Mouse (Mus musculus): Measurements from ENCODE around the gene Atp6v1c2. TPM values are rescaled to one million over a fixed set of nuclear protein-coding genes. Genes with fewer than 3 reads are reported as not detected.
A peak's percentile ranks its signal among the peaks of the same experiment; 100 is the strongest.

Gene Atp6v1c2
- total RNA-seq, 2 experiments from 2014 or later = 1.3 TPM; not detected in 1

- ATAC-seq (replicated peaks; ENCODE audit: low FRiP score, poor library complexity, severe bottlenecking) = peak; percentile 57; the same call in 1 of the 2 replicates
These were observed 10.2 kb upstream of the Atp6v1c2 start for GRCm38 (mm10) chr12:17339114-17339905.

- ATAC-seq (replicated peaks; ENCODE audit: low FRiP score, poor library complexity, severe bottlenecking) = no peak
These were observed 9.2 kb upstream of the Atp6v1c2 start for GRCm38 (mm10) chr12:17338338-17338737.

GRCm38 (mm10) chr12:17333459-17333858 lies 4.3 kb upstream of the Atp6v1c2 start:
- ATAC-seq (replicated peaks; ENCODE audit: low FRiP score, poor library complexity, severe bottlenecking) = no peak

DNA sequence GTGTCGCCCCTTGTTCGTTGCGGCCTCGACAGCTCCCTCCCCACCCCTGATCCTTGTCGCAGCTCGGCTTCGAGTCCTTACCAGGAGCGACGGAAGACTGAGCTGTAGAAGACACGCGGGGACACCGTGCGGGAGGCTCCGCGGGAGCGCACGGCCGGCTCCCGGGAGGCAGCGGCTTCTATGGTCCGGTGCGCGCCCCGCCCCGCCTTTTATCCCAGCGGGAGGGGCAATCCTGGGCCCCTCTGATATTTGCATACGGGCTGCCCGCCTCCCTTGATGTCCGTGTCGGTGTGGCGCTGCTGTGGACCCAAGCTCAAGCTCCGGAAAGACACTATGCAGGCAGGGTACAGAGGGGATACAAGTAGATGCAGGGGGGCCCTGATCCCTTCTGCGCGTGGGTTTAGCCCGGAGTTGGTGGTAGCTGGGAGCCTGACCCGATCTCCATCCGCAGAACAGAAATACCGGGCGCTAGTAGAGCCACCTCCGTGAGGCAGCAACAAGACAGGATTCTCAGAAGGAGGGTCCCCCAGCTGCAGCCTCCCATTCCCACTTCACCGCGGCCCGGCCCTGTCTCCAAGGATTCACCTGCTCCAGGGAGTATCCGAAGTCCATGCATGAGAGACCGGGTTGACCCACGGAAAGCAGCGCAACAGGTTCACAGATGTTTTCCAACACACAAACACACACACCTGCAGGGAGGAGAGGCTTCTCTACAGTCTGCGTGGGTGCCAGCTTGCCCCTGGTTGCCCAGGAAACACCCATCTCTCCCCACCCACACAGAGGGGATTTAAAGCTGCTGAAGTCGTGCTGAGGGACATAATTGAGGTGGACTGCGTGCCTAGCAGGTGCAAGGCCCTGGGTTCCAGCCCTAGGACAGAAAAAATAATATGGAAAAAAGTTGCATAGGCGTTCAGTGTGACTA lies 4.3 kb downstream of the Atp6v1c2 start:
- ATAC-seq (replicated peaks; ENCODE audit: low FRiP score, poor library complexity, severe bottlenecking) = no peak

DNA sequence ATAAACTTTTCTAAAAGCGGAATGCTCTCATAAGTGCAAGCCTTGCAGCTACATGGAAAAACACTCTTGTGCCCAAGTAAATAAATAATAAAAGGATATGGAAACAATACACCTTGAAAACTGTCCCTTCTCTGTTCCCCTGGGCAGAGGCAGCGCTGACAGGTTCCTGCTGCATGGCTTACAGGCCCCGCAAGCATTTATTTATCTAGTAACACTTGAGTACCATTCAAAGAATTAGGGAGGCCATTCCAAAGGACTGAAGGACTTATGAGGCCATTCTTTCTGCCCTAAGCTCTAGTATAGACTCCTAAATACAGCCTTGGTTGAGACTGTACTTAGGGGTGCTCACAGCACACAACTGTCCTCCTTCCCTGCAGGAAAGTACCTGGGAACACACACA lies 10.7 kb downstream of the Atp6v1c2 start:
- ATAC-seq (replicated peaks; ENCODE audit: low FRiP score, poor library complexity, severe bottlenecking) = no peak

DNA sequence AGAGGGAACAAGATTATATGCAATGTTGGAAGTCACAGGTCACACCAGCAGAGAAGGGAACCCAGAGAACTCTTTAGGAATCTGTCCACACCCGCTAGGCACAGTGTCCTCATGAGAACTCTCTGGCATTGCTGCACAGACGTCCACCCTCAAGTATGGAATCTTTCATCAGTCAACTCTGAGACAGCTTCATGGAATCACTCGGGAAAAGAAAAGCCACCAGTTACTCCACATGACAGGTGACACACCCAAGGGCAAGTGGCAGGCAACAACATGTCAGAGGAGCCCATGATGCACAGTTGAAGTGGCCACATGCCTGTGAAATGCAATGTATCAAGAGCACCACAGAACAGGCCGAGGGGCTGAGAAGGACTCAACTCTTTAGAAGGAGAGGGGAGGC lies 11.2 kb downstream of the Atp6v1c2 start:
- no peak for ATAC-seq (replicated peaks; ENCODE audit: low FRiP score, poor library complexity, severe bottlenecking)

GRCm38 (mm10) chr12:17316096-17316495 lies 13.1 kb downstream of the Atp6v1c2 start:
- ATAC-seq (replicated peaks; ENCODE audit: low FRiP score, poor library complexity, severe bottlenecking) = no peak

- ATAC-seq (replicated peaks; ENCODE audit: low FRiP score, poor library complexity, severe bottlenecking) = no peak
These were observed 18.0 kb downstream of the Atp6v1c2 start for GRCm38 (mm10) chr12:17310852-17311839.

GRCm38 (mm10) chr12:17308246-17308645 lies 20.9 kb downstream of the Atp6v1c2 start:
- ATAC-seq (replicated peaks; ENCODE audit: low FRiP score, poor library complexity, severe bottlenecking) = no peak

GRCm38 (mm10) chr12:17305445-17305844 lies 23.7 kb downstream of the Atp6v1c2 start:
- no peak for ATAC-seq (replicated peaks; ENCODE audit: low FRiP score, poor library complexity, severe bottlenecking)

GRCm38 (mm10) chr12:17299902-17300301 lies 29.3 kb downstream of the Atp6v1c2 start:
- ATAC-seq (replicated peaks; ENCODE audit: low FRiP score, poor library complexity, severe bottlenecking) = no peak

GRCm38 (mm10) chr12:17296899-17297298 lies 32.3 kb downstream of the Atp6v1c2 start:
- no peak for ATAC-seq (replicated peaks; ENCODE audit: low FRiP score, poor library complexity, severe bottlenecking)

DNA sequence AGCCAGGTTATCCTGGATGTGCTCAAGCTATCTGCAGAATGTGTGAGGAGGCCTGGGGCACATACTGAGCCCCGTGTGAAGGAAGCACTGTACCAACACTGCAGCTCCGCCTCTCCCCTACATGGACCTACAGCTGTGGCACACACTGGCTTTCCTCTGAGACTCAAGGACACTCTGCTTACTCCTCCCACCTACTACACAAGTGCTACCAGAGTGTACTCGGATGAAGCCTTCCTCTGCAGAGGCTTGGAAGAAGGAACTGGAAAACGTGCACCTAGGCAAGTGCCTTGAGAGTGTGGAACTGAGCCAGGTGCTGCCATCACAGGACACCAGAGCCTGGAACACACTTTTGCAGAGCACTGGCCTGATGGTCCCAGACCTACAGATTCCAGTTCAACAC lies 38.6 kb downstream of the Atp6v1c2 start:
- no peak for ATAC-seq (replicated peaks; ENCODE audit: low FRiP score, poor library complexity, severe bottlenecking)

- no peak for ATAC-seq (replicated peaks; ENCODE audit: low FRiP score, poor library complexity, severe bottlenecking)
These were observed 39.2 kb downstream of the Atp6v1c2 start for GRCm38 (mm10) chr12:17289913-17290312.

- ATAC-seq (replicated peaks; ENCODE audit: low FRiP score, poor library complexity, severe bottlenecking) = no peak
These were observed 40.1 kb downstream of the Atp6v1c2 start for GRCm38 (mm10) chr12:17289060-17289459.

- ATAC-seq (replicated peaks; ENCODE audit: low FRiP score, poor library complexity, severe bottlenecking) = no peak
These were observed 40.7 kb downstream of the Atp6v1c2 start for GRCm38 (mm10) chr12:17288496-17288895.

GRCm38 (mm10) chr12:17273841-17274240 lies 55.3 kb downstream of the Atp6v1c2 start:
- ATAC-seq (replicated peaks; ENCODE audit: low FRiP score, poor library complexity, severe bottlenecking) = no peak

GRCm38 (mm10) chr12:17271272-17271671 lies 57.9 kb downstream of the Atp6v1c2 start:
- no peak for ATAC-seq (replicated peaks; ENCODE audit: low FRiP score, poor library complexity, severe bottlenecking)

- ATAC-seq (replicated peaks; ENCODE audit: low FRiP score, poor library complexity, severe bottlenecking) = no peak
These were observed 61.8 kb downstream of the Atp6v1c2 start for GRCm38 (mm10) chr12:17267316-17267715.

- ATAC-seq (replicated peaks; ENCODE audit: low FRiP score, poor library complexity, severe bottlenecking) = peak; percentile 38
These were observed 62.5 kb downstream of the Atp6v1c2 start for GRCm38 (mm10) chr12:17266673-17266990.

Measured in erythroblast, adult 5-6 weeks (primary cell).